Mouse (Mus musculus) natural killer cell, adult 2 months (primary cell): ENCODE measurements at regions not wholly inside any gene's neighbourhood (a gene's known extent, or its start where the extent isn't known, plus 50 kb on each side); places are given as distances from the start of the nearest gene placed in this dataset.
A peak's percentile ranks its signal among the peaks of the same experiment; 100 is the strongest.
"Not testable (repeated sequence)": the region's sequence is repeated elsewhere in the genome, so short reads cannot be mapped to it uniquely, and the experiment has no call there.

Experiments used
- DNase-seq, 2 experiments: peaks; one replicate each; pipeline ENCODE4 v3.0.0; 2022; ENCODE audit warnings: low spot score in 2 of 2

DNA sequence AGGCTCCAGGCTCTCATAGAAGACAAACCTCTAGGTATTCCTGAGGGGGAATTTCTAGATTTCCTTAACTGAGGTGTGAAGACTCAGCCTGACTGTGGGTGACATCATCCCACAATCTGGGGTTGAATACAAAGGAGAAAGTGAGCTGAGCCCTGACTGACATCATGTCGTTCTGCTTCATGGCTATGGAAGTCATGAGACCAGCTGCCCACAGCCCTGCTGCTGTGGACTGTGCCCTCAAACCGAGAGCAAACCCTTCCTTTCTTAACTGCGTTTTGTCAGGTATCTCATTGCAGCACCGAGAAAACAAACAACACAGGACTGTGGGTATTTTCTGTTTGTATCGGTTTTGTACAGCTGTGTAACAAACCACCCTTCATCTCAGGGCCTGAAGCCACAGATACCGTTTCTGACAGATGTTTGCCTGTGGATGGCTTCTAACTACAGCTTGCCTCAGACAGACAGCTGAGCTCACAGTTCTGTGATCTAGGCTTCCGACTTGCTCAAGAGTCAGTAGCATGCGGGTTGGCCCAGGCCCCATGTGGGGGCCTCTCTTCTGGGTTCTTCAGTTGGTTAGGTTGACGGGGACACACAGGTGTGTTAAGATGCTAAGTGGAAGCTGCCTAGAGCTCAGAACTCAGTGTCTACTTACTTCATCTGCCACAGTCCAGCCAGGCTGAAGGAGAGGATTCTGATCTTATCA lies 150.9 kb downstream of the Tpra1 start:
- peak in 1 of 2 experiments; percentile 42 for DNase-seq

DNA sequence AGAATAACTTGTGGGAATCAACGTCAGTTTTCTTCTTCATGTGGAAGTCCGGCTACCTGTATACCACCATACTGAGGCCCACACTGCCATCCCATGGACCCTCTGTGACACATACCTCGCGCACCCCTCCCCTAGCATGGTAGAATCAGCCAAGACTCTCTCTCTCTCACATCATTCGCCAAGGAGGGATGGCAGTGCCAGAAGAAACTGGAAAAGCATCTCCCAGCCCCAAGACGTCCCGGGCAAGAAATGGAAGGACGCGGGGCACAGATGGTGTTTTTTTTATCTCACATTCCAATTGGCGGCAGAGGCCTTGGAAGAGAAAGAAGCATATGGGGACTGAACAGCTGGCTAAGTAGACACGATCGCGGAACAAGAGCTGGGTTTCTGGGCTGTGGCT lies 152.0 kb downstream of the Tpra1 start:
- DNase-seq, result no peak

DNA sequence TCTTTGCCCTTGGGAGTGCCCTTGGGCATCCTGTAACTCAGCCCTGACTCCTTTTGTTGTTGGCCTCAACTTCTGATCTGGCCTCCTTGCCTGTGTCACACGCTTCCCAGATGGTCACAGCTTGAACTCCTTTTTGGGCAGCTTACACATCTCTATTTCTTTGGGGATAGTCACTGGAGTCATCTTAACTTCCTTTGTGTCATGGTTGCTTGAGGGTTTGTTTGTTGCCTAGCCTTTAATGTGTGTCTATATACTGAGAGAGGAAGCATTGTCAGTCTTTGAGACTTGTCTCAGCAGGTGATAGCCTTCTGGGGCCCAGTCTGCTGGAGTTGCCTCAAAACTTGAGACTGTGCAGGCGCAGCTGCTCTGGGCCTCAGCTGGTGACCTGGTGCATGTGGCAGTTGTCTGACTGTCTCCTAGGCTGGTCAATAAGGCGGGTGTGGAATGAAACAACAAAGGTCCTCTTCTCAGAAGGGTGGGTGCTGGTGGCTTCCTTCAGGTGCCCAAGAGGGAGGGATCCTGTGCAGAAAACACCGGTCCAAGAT lies 157.5 kb downstream of the Tpra1 start:
- no peak for DNase-seq

DNA sequence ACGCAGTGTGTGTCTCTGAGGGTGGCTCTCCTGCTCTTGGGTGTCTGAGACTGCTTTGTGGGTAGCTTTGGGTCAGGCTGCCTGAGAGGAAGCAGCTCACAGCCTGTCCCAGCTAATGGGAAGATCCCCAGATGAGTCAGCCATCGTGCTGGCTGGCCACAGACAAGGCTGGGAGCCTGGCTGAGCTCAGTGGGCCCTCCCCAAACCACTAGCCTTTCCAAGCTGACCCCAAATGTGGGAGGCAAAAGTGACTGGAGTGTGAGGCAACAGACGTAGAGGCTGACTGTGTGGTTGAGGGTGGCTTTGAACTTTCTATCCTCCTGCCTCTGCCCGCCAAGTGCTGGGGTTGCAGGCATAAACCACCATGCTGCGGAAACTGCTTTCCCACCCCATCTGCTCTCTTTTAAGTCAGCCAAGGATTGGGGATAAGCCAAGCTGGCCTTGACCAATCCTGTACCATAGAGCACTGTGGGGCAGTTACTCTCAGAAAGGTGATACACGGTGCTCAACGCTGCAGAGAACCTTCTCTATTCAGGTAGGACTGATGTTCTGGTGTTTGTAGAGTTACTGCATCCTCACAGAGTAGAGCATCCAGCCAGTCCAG lies 163.0 kb downstream of the Tpra1 start:
- no peak for DNase-seq

DNA sequence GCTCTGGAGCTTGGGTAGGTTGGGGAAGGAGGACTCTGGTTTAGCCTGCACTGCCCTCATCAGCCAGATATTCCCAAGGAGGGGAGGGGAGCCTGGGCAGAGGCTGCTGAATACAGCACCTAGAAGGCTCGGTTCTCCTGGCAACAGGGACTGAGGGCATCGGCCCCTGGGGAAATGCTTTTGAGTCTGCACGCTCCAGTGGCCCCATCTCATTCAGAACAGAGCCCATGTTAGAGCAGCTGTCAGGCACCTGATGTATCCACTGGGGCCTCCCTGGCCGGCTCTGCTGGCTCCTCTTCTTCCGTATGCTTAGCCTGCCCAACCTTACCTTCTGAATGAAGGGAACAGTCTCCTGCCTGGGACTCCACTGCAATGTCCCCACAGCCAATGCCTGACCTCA lies 164.5 kb downstream of the Tpra1 start:
- no peak for DNase-seq

DNA sequence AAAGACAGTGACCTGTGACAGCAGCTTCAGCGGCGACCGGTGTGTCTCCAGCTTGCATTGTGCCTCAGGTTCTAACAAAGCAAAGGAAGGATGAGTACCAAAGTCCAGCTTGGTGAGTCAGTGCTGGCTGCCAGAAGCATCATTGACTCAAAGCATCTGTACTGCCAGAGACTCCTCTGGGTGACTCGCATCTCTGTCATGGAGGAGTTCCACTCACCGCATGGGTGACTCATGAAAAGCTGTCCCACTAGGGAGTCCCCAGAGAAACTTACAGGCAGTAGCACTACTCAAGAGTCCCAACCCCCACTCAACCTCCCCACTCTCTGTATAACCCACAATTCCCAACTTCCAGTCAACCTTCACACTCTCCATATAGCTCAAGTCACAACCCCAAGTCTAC lies 166.2 kb downstream of the Tpra1 start:
- DNase-seq, result no peak

DNA sequence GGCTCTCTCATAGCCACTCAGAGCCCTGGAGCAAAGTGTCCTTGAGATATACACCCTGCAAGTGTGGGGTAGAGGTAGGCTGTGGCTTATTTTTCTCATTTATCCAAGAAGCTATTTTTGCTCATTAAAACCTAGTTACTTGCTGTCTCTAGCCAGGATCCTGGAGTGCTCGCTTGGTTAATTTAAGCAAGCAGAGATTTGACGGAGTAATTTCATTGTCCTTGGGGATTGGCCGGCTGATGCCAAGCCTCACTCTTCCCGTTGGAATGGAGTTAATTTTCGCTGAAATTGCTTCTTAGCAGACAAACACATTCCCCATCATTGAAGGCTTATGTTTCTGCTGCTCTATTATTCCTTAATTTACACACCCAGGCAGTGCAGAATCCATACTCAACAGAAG lies 167.1 kb downstream of the Tpra1 start:
- DNase-seq, result no peak

DNA sequence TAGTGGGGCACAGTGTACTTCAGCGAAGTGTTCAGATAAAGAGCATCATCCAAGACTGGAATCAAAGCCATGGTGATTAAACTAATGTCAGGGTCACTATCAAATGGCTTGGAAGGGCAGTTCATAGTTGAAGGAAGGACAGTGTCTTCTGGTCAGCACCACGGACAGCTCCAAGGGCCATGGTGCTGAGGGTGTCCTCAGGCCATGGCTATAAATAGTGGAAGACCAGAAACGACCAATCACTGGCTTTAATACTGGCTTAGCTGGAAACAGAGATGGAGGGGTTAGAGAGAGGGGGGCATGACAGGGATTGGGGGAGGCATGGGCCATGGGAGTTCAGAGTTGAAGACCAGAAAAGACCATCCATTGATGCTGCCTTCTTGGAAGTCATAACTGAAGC lies 168.0 kb downstream of the Tpra1 start:
- DNase-seq, result no peak

DNA sequence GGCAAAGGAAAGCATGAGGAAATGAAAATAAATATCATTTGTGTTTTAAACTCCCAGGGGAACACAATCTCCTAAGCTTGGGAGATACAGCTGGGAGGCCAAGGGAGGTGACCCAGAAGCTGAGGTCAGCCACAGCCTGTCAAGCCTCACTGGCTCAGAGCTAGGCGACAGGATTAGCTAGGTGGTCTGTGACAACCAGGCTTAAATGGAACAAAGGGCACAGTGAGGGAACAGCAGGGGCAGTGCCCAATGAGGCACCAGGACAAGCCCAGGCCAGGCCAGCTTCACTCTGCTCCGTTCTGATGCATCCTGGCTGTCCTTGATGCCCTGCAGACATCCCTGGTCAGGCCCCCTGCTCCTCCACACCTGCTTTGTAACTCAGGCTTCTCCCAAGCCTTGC lies 169.7 kb downstream of the Tpra1 start:
- no peak for DNase-seq

DNA sequence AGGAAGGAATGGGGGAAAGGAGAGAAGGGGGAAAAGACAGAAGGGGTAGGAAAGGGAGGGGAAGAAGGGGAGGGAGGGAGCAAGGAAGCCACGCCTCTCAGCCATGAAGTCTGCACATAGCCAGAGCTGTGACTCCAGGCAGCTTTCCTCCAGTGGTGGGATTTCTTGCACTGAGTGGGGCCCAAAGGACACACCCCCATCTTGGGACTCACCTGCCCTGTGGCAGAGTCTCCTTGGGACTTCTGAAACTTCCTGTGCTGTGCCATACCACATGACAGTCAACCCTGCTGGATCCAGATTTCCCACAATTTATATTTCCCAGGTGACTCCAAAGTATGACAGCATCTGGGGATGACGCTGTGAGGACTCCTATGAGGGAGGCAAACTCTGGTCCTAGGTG lies 170.5 kb downstream of the Tpra1 start:
- DNase-seq, result no peak

DNA sequence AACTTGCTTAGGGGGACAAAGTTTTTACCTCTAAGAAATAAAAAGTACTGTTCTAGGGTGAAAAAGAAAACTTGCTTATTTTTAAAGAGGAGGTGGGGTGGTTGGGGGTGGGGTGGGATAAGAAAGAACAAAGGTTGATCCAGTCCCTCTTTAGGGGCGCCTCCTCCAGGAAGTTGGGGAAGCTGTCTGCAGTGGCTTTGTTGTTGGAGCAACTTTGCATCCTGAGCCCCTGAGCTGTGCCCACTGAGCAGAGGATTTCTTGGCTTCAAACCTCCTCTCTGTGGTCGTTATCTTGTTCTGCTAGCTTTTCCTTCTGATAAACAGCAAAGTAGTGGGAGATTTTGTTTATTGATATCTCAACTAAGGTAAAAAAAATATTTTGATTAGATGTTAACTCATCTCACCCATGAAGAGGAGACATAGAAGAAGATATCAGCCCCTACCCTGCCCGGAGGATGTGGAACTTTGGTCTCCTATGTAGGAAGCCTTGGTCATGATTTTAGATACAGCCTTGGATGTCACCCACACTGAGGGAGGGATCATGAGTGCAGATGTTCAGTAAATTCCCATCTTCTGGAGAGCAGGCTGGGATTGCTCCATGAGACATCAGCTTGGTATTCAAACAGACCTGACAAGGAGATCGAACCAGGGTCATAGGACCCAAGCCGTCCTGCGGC lies 179.7 kb downstream of the Tpra1 start:
- DNase-seq, result no peak

DNA sequence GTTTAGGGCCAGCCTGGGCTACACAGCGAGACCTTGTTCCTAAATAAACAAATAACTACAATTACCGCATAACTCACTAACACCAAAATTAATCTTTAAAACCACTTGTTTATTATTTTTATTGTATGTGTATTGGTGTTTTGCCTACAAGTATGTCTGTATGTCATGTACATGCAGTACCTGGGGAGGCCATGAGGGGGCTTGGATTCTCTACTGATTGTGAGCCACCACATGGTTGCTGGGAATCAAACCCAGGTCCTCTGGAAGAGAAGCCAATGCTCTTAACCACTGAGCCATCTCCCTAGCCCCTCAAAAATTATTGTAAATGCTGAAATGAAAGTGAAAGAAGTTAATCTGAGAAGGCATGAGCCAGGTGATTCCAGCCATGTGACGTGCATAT lies 182.4 kb downstream of the Tpra1 start:
- no peak for DNase-seq

DNA sequence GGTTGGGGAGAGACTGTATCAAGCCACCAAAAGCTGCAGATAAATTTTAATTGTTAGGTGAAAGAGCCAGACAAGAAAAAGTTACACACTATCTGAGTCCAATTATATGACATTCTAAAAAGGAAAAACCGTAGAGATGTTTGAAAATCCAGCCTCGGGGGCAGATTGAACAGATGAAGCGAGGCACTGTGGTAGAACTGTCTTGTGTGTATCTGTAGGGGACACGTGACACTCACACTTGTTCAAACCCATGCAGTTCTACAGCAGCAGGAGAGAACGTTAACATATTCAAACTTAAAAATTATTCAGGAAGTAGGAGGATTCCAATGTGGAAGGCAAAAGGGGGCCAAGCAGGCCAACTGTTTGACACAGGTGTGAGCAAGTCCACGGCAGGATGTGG lies 183.1 kb downstream of the Tpra1 start:
- no peak for DNase-seq

DNA sequence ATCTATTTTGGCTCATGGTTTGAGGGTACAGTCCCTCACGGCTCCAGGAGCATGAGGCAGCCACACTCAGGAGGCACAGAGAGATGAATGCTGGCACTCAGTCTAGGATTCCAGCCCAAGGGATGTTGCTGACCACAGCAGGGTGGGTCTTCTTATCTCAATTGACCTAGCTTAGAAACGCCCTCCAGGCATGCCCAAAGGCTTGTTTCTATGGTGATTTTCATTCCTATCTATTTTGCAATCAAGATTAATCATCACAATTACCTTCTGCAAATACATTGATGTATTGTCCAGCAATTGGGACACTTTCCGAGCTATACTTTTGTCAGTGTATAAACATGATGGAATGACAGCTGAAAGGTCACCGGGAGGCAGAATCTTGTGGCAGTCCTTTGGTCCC lies 185.6 kb downstream of the Tpra1 start:
- DNase-seq, result no peak

DNA sequence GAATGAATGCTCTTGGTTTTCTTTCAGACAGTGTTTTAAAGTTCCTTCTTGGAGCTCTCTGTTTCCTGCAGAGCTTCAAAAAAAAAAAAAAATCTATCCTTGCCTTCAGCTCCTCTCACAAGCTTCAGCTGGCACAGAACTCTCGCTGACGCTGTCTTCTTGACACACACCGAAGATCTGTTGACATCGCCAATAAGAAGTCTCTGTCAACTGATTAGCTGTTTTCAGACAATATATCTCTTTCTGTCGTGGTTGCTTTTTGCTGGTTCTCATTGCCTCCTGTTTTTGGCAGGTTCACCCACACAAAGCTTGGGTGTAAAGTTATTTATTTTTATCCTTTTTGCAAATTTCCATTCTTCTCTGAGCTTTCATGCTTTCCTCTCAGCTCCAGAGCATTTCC lies 188.0 kb downstream of the Tpra1 start:
- no peak for DNase-seq

DNA sequence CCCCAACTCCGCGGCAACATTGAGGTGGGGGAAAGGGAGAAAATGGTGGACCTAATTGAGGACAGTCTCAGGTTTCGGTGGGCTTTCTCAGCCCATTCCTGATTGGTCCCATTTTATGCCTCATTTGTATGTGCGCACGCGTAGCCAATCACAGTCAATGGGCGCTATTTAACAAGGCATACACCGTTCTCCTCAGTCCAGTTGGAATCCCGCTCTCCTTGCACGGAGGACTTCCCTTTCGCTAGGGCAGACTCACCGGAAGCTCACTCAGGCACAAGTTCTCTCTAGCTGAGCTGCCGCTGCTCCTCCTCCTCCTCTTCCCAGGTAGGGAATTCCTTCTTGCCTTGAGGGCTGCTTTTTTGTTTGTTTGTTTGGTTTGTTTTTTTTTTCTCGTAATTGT lies 193.9 kb downstream of the Tpra1 start:
- no peak for DNase-seq

DNA sequence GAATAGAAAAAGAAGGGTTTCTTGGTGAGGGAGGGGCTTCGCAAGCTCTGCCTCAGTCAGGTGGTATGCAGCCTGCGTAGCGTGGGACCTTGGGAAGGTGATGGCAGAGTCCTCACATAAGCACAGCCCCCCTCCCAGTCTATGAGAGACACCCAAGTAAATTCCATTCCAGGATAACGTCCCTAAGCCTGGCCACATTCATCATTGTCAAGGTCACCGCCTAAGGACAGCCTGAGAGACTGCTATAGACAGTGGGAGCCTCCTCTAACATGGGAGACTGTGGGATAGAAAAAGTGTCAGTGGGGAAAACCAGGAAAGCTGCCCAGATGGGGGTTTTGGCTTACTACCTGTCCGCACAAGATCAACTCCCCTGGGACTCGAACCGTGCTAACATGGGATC lies 195.5 kb downstream of the Tpra1 start:
- no peak for DNase-seq

DNA sequence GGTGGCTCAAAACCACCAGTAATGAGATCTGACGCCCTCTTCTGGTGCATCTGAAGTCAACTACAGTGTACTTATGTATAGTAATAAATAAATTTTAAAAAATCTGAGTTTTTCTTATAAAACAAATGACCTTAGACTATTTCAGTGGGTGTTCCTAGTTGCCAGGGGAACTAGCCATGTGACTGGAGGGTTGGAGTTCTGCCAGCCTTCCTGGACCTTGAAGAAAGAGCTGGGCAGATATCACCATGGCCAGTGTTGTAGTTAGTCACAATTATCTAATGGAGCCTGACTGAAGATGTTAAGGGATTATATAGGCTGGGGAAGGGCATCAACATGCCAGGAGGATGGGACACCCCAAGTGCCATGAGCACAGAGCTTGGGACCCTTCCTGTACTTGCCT lies 217.2 kb downstream of the Tpra1 start:
- DNase-seq, result no peak

DNA sequence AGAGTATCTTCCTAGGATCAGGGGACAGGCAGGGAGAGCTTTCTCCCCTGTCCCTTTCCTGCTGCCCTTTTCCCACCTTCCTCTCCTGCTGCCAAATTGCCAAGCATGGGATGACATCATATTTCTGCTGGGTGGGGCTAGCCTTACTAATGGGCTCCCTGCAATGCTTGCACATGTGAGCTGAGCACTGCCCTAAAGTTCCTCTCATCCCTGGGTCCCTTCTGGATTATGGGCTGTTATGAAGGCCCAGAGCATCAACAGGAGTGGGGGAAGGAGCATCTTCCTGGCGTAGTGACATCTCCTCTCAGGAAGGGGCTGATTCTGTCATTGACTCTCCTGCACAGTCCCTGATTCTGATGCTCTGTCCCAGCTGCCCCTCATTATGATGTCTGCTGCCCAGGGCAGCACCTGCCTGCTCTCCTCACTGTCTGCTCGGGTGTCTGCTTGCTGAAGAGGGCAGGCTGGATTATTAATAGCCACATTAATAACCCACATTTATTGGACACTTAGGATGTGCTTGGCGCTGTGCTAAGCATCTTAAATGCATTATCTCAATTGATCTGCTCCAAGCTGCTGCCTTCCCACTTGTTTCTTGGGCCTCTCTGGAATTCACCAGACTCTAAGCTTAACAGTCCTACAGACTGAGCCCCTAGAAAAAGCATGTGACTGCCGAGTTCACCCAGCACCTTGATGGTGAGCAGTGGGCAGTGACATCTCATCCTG lies 219.1 kb downstream of the Tpra1 start:
- DNase-seq, result no peak

DNA sequence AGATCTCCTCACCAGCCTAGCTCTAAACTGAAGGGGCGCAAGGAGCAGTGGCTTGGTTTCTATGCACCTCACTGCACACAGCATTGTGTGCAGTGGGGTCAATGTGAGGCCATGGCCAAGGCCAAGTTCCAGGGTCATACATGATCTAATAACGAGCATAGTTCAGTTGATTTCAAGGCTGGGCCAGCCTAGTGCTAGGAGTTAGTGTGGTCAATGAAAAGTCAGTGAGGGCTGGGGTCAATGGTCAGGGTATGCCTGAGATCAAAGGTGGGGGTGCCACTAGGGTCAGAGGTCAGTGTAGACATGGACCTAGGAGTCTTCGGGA lies 219.7 kb downstream of the Tpra1 start:
- DNase-seq, result no peak

DNA sequence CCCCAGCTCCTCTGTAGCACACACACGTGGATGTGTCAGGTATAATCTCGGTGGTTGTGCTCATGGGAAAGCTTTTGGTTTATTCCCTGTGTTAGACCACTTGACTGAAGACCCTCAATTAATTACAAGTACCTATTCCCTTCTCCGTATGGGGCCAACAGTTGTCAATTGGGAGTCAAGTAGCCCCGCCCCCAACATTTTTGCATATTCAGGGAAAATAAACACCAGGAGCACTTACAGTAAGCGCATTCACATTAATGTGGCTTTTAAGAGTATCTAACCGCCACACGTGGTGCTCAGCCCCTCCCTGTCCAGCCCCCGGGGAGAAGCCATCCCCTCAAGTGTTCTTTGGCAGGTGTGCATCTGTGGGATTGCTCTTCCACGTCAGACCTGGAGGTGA lies 223.9 kb downstream of the Tpra1 start:
- no peak for DNase-seq

DNA sequence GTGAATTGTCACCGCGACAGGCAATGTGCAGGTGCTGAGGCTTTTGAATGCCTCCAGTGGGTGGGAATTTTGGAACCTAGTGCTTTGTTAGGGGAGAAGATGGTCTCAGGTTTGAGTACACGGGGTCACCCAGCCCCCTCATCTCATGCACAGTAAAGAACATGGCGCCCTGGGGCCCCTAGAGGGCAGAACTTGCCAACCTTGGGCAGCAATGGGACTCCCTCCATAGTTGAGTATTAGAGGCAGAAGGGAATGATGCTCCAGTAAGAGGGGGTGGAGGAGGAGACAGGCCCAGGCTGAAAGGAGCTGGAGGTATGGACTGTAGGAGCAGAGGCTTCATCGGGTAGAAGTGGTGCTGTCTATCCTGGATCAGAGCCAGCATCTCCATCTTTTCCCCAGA lies 226.1 kb downstream of the Tpra1 start:
- not testable (repeated sequence) for DNase-seq

DNA sequence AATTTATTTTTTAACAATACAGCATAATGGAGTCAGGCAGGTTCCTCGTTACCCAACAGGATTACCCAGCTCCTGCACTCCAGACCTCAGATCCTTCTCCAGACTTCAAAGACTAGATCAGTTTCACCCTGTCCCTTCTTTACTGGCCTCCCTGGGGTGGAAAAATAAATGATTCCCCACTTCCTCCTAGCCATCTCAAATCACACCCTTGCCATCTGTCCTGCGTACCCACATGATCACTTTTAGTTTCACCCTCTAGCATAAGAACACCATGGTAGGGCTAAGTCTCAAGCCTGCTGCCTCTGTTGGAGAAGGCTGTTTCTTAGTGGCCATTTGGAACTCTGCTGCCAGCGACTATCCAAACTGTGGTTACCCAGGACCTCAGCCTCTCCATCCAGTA lies 222.0 kb downstream of the Plxna1 start:
- no peak for DNase-seq
